Mouse (Mus musculus) naive thymus-derived CD4-positive, alpha-beta T cell, adult 2 months (primary cell): Measurements from ENCODE around the gene Clec1a.
A peak's percentile ranks its signal among the peaks of the same experiment; 100 is the strongest.
"Not testable (repeated sequence)": the region's sequence is repeated elsewhere in the genome, so short reads cannot be mapped to it uniquely, and the experiment has no call there.

ENCODE experiments used
- DNase-seq: peaks from one replicate; pipeline ENCODE4 v3.0.0-alpha.2; 2011; ENCODE audit warnings: low read depth

Clec1a gene

GRCm38 (mm10) chr6:129451411-129452039 lies at the start of gene Clec1a:
TSS of gene Clec1a (minus strand) at chr6:129452000.
- DNase-seq, result no peak

GRCm38 (mm10) chr6:129499516-129499915 lies 47.7 kb upstream of the Clec1a start:
- not testable (repeated sequence) for DNase-seq

GRCm38 (mm10) chr6:129497345-129498218 lies 45.8 kb upstream of the Clec1a start:
- DNase-seq, result no peak

GRCm38 (mm10) chr6:129494924-129495323 lies 43.1 kb upstream of the Clec1a start:
- no peak for DNase-seq

- no peak for DNase-seq
Observed at GRCm38 (mm10) chr6:129480089-129480958, 28.5 kb upstream of the Clec1a start.

GRCm38 (mm10) chr6:129476404-129477126 lies 24.8 kb upstream of the Clec1a start:
- DNase-seq, result peak; percentile 21

GRCm38 (mm10) chr6:129472627-129473026 lies 20.8 kb upstream of the Clec1a start:
- no peak for DNase-seq

- no peak for DNase-seq
Observed at GRCm38 (mm10) chr6:129471386-129471785, 19.6 kb upstream of the Clec1a start.

- no peak for DNase-seq
Observed at GRCm38 (mm10) chr6:129449743-129450142, 2.1 kb downstream of the Clec1a start.

GRCm38 (mm10) chr6:129438033-129438432 lies 13.8 kb downstream of the Clec1a start:
- no peak for DNase-seq

GRCm38 (mm10) chr6:129436025-129436424 lies 15.8 kb downstream of the Clec1a start:
- no peak for DNase-seq

- peak; percentile 9 for DNase-seq
Observed at GRCm38 (mm10) chr6:129434239-129434638, 17.6 kb downstream of the Clec1a start.

GRCm38 (mm10) chr6:129427281-129427680 lies 24.5 kb downstream of the Clec1a start:
- DNase-seq, result no peak

- DNase-seq, result no peak
Observed at GRCm38 (mm10) chr6:129425812-129426211, 26.0 kb downstream of the Clec1a start.

GRCm38 (mm10) chr6:129425217-129425616 lies 26.6 kb downstream of the Clec1a start:
- no peak for DNase-seq

GRCm38 (mm10) chr6:129423734-129424072 lies 28.1 kb downstream of the Clec1a start:
- DNase-seq, result peak; percentile 71

GRCm38 (mm10) chr6:129423040-129423733 lies 28.6 kb downstream of the Clec1a start:
- DNase-seq, result no peak

- DNase-seq, result no peak
Observed at GRCm38 (mm10) chr6:129422311-129422710, 29.5 kb downstream of the Clec1a start.

GRCm38 (mm10) chr6:129414177-129414576 lies 37.6 kb downstream of the Clec1a start:
- no peak for DNase-seq

GRCm38 (mm10) chr6:129408562-129408961 lies 43.2 kb downstream of the Clec1a start, which contains the start of gene Clec9a:
TSS of gene Clec9a (plus strand) at chr6:129408862.
- DNase-seq, result no peak

- DNase-seq, result no peak
Observed at GRCm38 (mm10) chr6:129407324-129407723, 44.5 kb downstream of the Clec1a start.
